Mouse (Mus musculus): ENCODE measurements at regions not wholly inside any gene's neighbourhood (a gene's known extent, or its start where the extent isn't known, plus 50 kb on each side); places are given as distances from the start of the nearest gene placed in this dataset.

GRCm38 (mm10) chr4:98180336-98180735 lies 202.8 kb downstream of the Tm2d1 start:
- TF ChIP-seq POLR2A (IDR thresholded peaks at IDR 0.05; ENCODE audit: insufficient read depth, low read length) (no peak), CTCF (IDR thresholded peaks at IDR 0.05; ENCODE audit: low read depth, low read length) (no peak), EP300 (IDR thresholded peaks at IDR 0.05; ENCODE audit: insufficient read depth, low read depth, low read length) (no peak)
